Mouse (Mus musculus) ovary, postnatal 10 days (tissue): Measurements from ENCODE around the gene Tns1.

Experiments
- DNase-seq: peaks from one replicate; pipeline ENCODE4 v3.0.0; 2022; ENCODE audit warnings: low spot score

Gene Tns1

GRCm38 (mm10) chr1:73990024-73990423 is 134.2 kb downstream of the Tns1 start:
- no peak for DNase-seq

GRCm38 (mm10) chr1:73987705-73988201 is 136.5 kb downstream of the Tns1 start:
- no peak for DNase-seq

- DNase-seq = no peak
Observed at GRCm38 (mm10) chr1:73986268-73987045, 137.8 kb downstream of the Tns1 start.

GRCm38 (mm10) chr1:73985611-73986010 is 138.6 kb downstream of the Tns1 start:
- DNase-seq = no peak

GRCm38 (mm10) chr1:73979214-73979613 is 145.0 kb downstream of the Tns1 start:
- no peak for DNase-seq

GRCm38 (mm10) chr1:73978576-73978975 is 145.7 kb downstream of the Tns1 start:
- DNase-seq = no peak

- DNase-seq = no peak
Observed at GRCm38 (mm10) chr1:73973992-73974391, 150.3 kb downstream of the Tns1 start.

- DNase-seq = no peak
Observed at GRCm38 (mm10) chr1:73972726-73973125, 151.5 kb downstream of the Tns1 start.

GRCm38 (mm10) chr1:73970161-73970730 is 154.0 kb downstream of the Tns1 start:
- DNase-seq = no peak

- DNase-seq = no peak
Observed at GRCm38 (mm10) chr1:73968712-73969511, 155.3 kb downstream of the Tns1 start.

GRCm38 (mm10) chr1:73966411-73967238 is 157.6 kb downstream of the Tns1 start:
- no peak for DNase-seq

- DNase-seq = no peak
Observed at GRCm38 (mm10) chr1:73964151-73964743, 160.0 kb downstream of the Tns1 start.

- no peak for DNase-seq
Observed at GRCm38 (mm10) chr1:73963626-73964025, 160.6 kb downstream of the Tns1 start.

- peak; percentile 56 for DNase-seq
Observed at GRCm38 (mm10) chr1:73962668-73963371, 161.4 kb downstream of the Tns1 start.

- no peak for DNase-seq
Observed at GRCm38 (mm10) chr1:73962049-73962448, 162.2 kb downstream of the Tns1 start.

- DNase-seq = no peak
Observed at GRCm38 (mm10) chr1:73959758-73960157, 164.5 kb downstream of the Tns1 start.

GRCm38 (mm10) chr1:73959344-73959743 is 164.9 kb downstream of the Tns1 start:
- no peak for DNase-seq

- DNase-seq = no peak
Observed at GRCm38 (mm10) chr1:73958210-73958983, 165.9 kb downstream of the Tns1 start.

GRCm38 (mm10) chr1:73957428-73957827 is 166.8 kb downstream of the Tns1 start:
- DNase-seq = no peak

- DNase-seq = no peak
Observed at GRCm38 (mm10) chr1:73956320-73956719, 167.9 kb downstream of the Tns1 start.
